Mouse (Mus musculus): ENCODE results near the gene Il18r1. TPM values are rescaled to one million over a fixed set of nuclear protein-coding genes. Genes with fewer than 3 reads are reported as not detected.

Gene Il18r1
- polyA plus RNA-seq (2012; rRNA removed) = 0.10 and 0.11 TPM in 2 replicates

DNA sequence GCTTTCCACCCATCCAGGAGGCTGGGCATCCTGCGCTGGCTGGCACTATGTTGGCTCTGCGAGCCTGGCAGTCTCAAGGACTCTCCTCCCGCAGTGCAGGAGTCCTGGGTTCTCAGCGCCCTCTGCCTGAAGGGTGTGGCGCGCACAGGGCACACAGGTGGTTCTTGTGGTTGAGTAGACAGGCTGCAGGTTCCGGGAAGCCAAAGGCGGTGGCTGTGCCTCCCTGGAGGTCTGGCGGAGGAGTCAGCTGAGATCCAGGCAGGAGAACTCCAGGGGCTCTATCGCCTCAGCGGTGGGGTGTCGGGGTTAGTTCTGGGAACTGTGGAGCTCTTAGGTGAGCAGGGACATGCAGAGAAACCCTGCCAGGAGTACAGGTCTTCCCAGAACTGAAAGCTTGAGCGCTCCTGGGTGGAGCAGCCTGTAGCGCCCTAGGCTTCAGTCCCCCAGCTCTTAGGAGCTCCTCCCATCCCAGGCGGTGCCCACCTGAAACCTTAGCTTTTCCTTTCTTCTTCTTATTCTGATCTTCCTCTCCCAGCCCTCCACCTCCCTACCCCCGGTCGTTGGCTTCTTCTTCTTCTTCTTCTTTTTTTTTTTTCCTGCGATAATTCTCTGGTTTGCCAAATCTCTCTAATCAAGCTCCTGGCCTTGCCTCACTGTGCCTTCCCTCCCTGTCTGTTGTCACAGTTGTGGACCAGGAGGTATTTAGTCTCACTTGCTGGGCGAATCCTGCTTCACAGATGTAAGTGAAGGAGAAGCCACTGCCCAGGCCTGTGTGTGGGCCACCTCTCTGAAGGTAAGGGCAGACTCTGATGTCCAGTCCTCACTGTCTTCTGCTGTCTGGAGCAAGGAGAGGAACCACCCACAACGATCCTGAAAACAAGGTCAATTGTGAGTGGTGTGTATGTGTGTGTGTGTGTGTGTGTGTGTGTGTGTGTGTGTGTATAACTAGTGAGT, at the start of gene Il18r1:
TSS of gene Il18r1 (plus strand) at position 76 of the 954 bp plus-strand sequence.

DNA sequence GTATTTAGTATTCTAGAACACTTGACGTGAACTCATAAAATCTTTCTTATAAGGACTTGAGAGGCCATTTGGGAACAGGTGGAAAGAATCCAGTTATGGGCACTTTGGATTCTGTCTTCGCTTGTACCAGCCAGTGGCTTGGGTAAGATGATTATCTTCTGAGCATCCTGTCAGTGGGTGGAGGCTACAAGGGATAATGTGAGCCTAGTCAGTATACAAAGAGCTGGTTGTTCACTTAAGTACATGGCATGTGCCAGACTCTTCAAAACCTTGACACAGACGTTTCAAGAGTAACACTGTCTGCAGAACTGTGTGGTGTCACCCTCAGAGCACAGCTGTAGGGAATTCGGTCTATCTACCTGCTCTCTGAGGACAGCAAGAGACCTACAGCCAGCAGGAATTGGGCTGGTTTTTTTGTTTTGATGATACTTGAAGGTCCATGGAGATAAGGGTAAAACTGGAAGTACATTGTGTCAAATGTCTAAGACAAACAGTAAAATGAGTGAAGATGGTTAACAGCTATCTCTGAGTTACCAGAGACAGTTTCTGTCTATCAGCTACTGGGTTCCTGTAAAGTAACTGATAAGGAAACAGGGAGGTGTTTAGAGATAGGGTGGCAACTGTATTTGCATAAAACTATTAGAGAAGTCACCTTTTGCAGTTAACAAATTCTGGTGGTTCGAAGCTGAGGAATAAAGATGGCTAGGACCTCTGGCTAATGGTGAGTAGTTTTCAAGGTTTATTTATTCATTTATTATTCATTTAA, 36.3 kb upstream of the Il18r1 start, which contains the start of gene Il1rl1:
TSS of gene Il1rl1 (plus strand) at position 661 of the 766 bp plus-strand sequence.

DNA sequence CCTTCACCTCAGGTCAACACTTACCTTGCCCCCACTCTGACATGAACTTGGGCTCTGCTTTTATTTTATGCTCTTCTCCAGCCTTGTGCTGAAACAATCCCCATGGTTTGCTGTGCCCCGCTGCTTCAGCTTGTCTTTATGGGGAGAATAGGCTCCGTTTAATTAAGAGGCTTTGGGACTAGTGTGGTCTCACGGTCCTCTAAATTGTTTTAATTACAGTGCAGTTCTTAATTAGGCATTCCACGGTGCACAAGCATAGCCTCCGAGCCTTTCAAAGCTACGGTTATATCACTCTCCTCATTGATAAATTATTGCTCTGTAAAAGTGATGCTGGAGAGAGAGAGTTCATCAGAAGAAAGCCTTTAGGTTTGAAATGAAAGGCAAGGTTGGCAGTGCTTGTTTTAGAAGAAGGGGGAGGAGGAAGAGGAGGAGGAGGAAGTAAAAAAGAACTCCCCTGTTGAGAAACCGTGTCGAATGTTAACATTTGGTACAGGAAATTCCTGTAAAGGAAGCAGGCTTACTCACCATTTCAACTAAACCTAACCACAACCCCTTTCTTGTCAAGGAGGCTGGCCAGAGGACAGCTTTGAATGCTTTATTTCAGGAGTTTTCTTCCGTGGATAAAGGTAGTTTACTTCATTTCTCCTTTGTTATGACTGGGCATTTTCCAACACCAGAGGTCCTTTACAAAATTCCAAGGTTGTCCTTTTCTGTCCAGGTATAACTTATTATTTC, 49.7 kb downstream of the Il18r1 start, which contains the start of gene Il18rap:
TSS of gene Il18rap (plus strand) at position 512 of the 735 bp plus-strand sequence.

Other genes with a start within 250 kb of the Il18r1 start
- gene Il1r1, start 240.5 kb upstream of the Il18r1 start, polyA plus RNA-seq (2012; rRNA removed) = 0.69 and 1.6 TPM in 2 replicates
- 1.4 and 2.5 TPM in 2 replicates for gene Il1rl2, start 140.9 kb upstream of the Il18r1 start, polyA plus RNA-seq (2012; rRNA removed)
- 0.25 and 0.36 TPM in 2 replicates for gene Il1rl1, start 36.0 kb upstream of the Il18r1 start, polyA plus RNA-seq (2012; rRNA removed)
- gene Il18rap, start 49.8 kb downstream of the Il18r1 start, polyA plus RNA-seq (2012; rRNA removed) = 0.15 and 0.21 TPM in 2 replicates
- 0.01 and 0.09 TPM in 2 replicates for gene Slc9a4, start 114.5 kb downstream of the Il18r1 start, polyA plus RNA-seq (2012; rRNA removed)
- 0.41 and 0.93 TPM in 2 replicates for gene Slc9a2, start 215.0 kb downstream of the Il18r1 start, polyA plus RNA-seq (2012; rRNA removed)